Mouse (Mus musculus): ENCODE measurements around the gene Psd. TPM values are rescaled to one million over a fixed set of nuclear protein-coding genes. Genes with fewer than 3 reads are reported as not detected.

Psd gene
- polyA plus RNA-seq, 1 experiment = 30.1 TPM

- Histone ChIP-seq H3K4me1 (ENCODE audit: control insufficient read depth, insufficient read depth, insufficient read length, low read length) (peaks cover 9% of the 10 kb centered on the region), H3K27me3 (ENCODE audit: control insufficient read depth, insufficient read depth, low read length) (0 out of 2 replicates have a peak, but pooled peaks cover 6% of the 10 kb centered on the region), H3K36me3 (ENCODE audit: control insufficient read depth, insufficient read depth, low read length) (peaks cover 47% of the 10 kb centered on the region), H3K4me3 (ENCODE audit: low read depth, low read length) (no peak overlapping the region), H3K27ac (ENCODE audit: insufficient read depth, low read depth, low read length) (no peak overlapping the region)
- whole genome bisulfite sequencing = 82% methylated on average over 21 of the region's 21 CpGs
- TF ChIP-seq CTCF (IDR thresholded peaks at IDR 0.05; ENCODE audit: extremely low read depth, insufficient read length, insufficient replicate concordance, low read depth, low read length) = no peak
- no peak for TF ChIP-seq POLR2A (IDR thresholded peaks at IDR 0.05; ENCODE audit: low read depth, low read length)
Observed at GRCm38 (mm10) chr19:46309651-46310305, 17.2 kb downstream of the Psd start.

- no peaks in the 10 kb centered on the region for H3K27me3 ChIP-seq (ENCODE audit: control insufficient read depth, insufficient read depth, low read length)
- H3K36me3 ChIP-seq (ENCODE audit: control insufficient read depth, insufficient read depth, low read length) = peaks cover 47% of the 10 kb centered on the region
- 5% methylated on average over 47 of the region's 47 CpGs for WGBS
- H3K4me1 ChIP-seq (ENCODE audit: control insufficient read depth, insufficient read depth, insufficient read length, low read length) = peaks cover 5% of the 10 kb centered on the region
- TF ChIP-seq POLR2A (IDR thresholded peaks at IDR 0.05; ENCODE audit: low read depth, low read length) (no peak), CTCF (IDR thresholded peaks at IDR 0.05; ENCODE audit: extremely low read depth, insufficient read length, insufficient replicate concordance, low read depth, low read length) (peak; percentile 84)
- no peak overlapping the region for H3K27ac ChIP-seq (ENCODE audit: insufficient read depth, low read depth, low read length)
- peak overlapping the region; percentile 44 for H3K4me3 ChIP-seq (ENCODE audit: low read depth, low read length)
Observed at GRCm38 (mm10) chr19:46308706-46309435, 18.1 kb downstream of the Psd start.

GRCm38 (mm10) chr19:46308303-46308702 is 18.7 kb downstream of the Psd start:
- Histone ChIP-seq H3K36me3 (ENCODE audit: control insufficient read depth, insufficient read depth, low read length) (peaks cover 45% of the 10 kb centered on the region), H3K4me1 (ENCODE audit: control insufficient read depth, insufficient read depth, insufficient read length, low read length) (peaks cover 9% of the 10 kb centered on the region), H3K4me3 (ENCODE audit: low read depth, low read length) (no peak overlapping the region), H3K27me3 (ENCODE audit: control insufficient read depth, insufficient read depth, low read length) (no peaks in the 10 kb centered on the region), H3K27ac (ENCODE audit: insufficient read depth, low read depth, low read length) (no peak overlapping the region)
- TF ChIP-seq POLR2A (IDR thresholded peaks at IDR 0.05; ENCODE audit: low read depth, low read length) (no peak), CTCF (IDR thresholded peaks at IDR 0.05; ENCODE audit: extremely low read depth, insufficient read length, insufficient replicate concordance, low read depth, low read length) (no peak)
- 91% methylated on average over 16 of the region's 16 CpGs for WGBS

- Histone ChIP-seq H3K27me3 (ENCODE audit: control insufficient read depth, insufficient read depth, low read length) (no peaks in the 10 kb centered on the region), H3K4me3 (ENCODE audit: low read depth, low read length) (no peak overlapping the region), H3K36me3 (ENCODE audit: control insufficient read depth, insufficient read depth, low read length) (peaks cover 43% of the 10 kb centered on the region), H3K4me1 (ENCODE audit: control insufficient read depth, insufficient read depth, insufficient read length, low read length) (peaks cover 9% of the 10 kb centered on the region), H3K27ac (ENCODE audit: insufficient read depth, low read depth, low read length) (no peak overlapping the region)
- 93% methylated on average over 16 of the region's 16 CpGs for WGBS
- TF ChIP-seq CTCF (IDR thresholded peaks at IDR 0.05; ENCODE audit: extremely low read depth, insufficient read length, insufficient replicate concordance, low read depth, low read length) (no peak), POLR2A (IDR thresholded peaks at IDR 0.05; ENCODE audit: low read depth, low read length) (no peak)
Observed at GRCm38 (mm10) chr19:46307781-46308180, 19.2 kb downstream of the Psd start.

GRCm38 (mm10) chr19:46306751-46307289 is 20.1 kb downstream of the Psd start:
- 93% methylated on average over 9 of the region's 9 CpGs for WGBS
- Histone ChIP-seq H3K27me3 (ENCODE audit: control insufficient read depth, insufficient read depth, low read length) (no peaks in the 10 kb centered on the region), H3K4me1 (ENCODE audit: control insufficient read depth, insufficient read depth, insufficient read length, low read length) (peaks cover 9% of the 10 kb centered on the region), H3K27ac (ENCODE audit: insufficient read depth, low read depth, low read length) (no peak overlapping the region), H3K4me3 (ENCODE audit: low read depth, low read length) (no peak overlapping the region), H3K36me3 (ENCODE audit: control insufficient read depth, insufficient read depth, low read length) (peaks cover 40% of the 10 kb centered on the region)
- TF ChIP-seq POLR2A (IDR thresholded peaks at IDR 0.05; ENCODE audit: low read depth, low read length) = no peak
- no peak for TF ChIP-seq CTCF (IDR thresholded peaks at IDR 0.05; ENCODE audit: extremely low read depth, insufficient read length, insufficient replicate concordance, low read depth, low read length)

- peak overlapping the region; percentile 77 for H3K4me3 ChIP-seq (ENCODE audit: low read depth, low read length)
Observed at GRCm38 (mm10) chr19:46306268-46306610, 20.7 kb downstream of the Psd start.

More at GRCm38 (mm10) chr19:46306268-46306610, 20.7 kb downstream of the Psd start:
- no peak for TF ChIP-seq POLR2A (IDR thresholded peaks at IDR 0.05; ENCODE audit: low read depth, low read length)
- TF ChIP-seq CTCF (IDR thresholded peaks at IDR 0.05; ENCODE audit: extremely low read depth, insufficient read length, insufficient replicate concordance, low read depth, low read length) = no peak
- Histone ChIP-seq H3K4me1 (ENCODE audit: control insufficient read depth, insufficient read depth, insufficient read length, low read length) (peaks cover 9% of the 10 kb centered on the region), H3K27me3 (ENCODE audit: control insufficient read depth, insufficient read depth, low read length) (no peaks in the 10 kb centered on the region), H3K27ac (ENCODE audit: insufficient read depth, low read depth, low read length) (no peak overlapping the region), H3K36me3 (ENCODE audit: control insufficient read depth, insufficient read depth, low read length) (peaks cover 34% of the 10 kb centered on the region)
- WGBS = 67% methylated on average over 5 of the region's 5 CpGs
